8 mouse cellular contexts compared by ENCODE assay signal in the genomic region with DNA sequence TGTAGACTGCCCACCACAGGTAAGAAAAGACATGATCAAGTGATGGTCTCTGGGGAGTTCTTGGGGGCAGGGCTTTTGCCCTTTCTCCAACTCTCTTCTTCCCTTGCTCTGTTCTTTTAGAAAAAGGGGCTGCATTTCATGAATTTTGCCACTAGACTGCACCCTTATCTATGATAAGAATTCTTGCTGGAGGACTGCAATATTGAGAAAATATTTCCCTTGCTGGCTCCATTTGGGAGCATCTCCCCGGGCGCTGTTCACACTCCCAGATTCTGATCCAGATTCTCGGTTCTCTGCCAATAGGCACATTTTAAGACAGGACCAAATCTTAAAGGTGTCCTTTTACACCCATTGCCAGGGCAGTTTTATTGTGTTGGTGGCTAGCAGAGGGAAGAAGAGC. TPM values are rescaled to one million over a fixed set of nuclear protein-coding genes. Genes with fewer than 3 reads are reported as not detected.
DNase-seq lines count a peak whose midpoint lies in the region; ATAC-seq and TF ChIP-seq lines count a peak whose summit lies in the region.

No protein-coding gene starts in this region.

- peak overlapping the region; percentile 95; the same call in 1 of the 2 replicates for H3K4me2 ChIP-seq in heart, embryonic 15.5 days
- no peak overlapping the region; the same call in 1 of the 2 replicates for H3K4me2 ChIP-seq in midbrain, embryonic 16.5 days (ENCODE audit: low read length)
- H3K4me2 ChIP-seq in embryonic facial prominence, embryonic 13.5 days = peak overlapping the region; percentile 85
- H3K4me2 ChIP-seq in stomach, postnatal 0 days (replicated peaks; ENCODE audit: low read depth) = no peak overlapping the region

- no peak overlapping the region for H3K4me3 ChIP-seq in heart, embryonic 15.5 days
- H3K4me3 ChIP-seq in midbrain, embryonic 10.5 days = no peak overlapping the region
- no peak overlapping the region for H3K4me3 ChIP-seq in midbrain, embryonic 16.5 days (ENCODE audit: low read depth, low read length)
- 0 out of 2 replicates have a peak overlapping the region, but pooled peaks have one; percentile 73 for H3K4me3 ChIP-seq in embryonic facial prominence, embryonic 13.5 days
- H3K4me3 ChIP-seq in stomach, postnatal 0 days (ENCODE audit: low read depth, low read length) = no peak overlapping the region

- no peak for TF ChIP-seq EP300 in stomach, postnatal 0 days (optimal IDR thresholded peaks at IDR 0.05)

- 0 out of 2 replicates have a peak, but pooled peaks cover 5% of the 10 kb centered on the region for H3K27me3 ChIP-seq in heart, embryonic 15.5 days
- peaks cover 67% of the 10 kb centered on the region for H3K27me3 ChIP-seq in midbrain, embryonic 10.5 days (ENCODE audit: low read depth, poor library complexity, severe bottlenecking)
- 0 out of 2 replicates have a peak, but pooled peaks cover 4% of the 10 kb centered on the region for H3K27me3 ChIP-seq in midbrain, embryonic 16.5 days (ENCODE audit: control insufficient read depth, insufficient read depth, low read depth, low read length)
- H3K27me3 ChIP-seq in embryonic facial prominence, embryonic 13.5 days = peaks cover 24% of the 10 kb centered on the region
- no peaks in the 10 kb centered on the region for H3K27me3 ChIP-seq in stomach, postnatal 0 days (ENCODE audit: control insufficient read depth, insufficient read depth, low read length)

- TF ChIP-seq CTCF in stomach, postnatal 0 days (IDR thresholded peaks at IDR 0.05; ENCODE audit: low read depth) = peak; percentile 73

- WGBS in heart, embryonic 15.5 days = 49% methylated on average over 3 of the region's 3 CpGs
- WGBS in midbrain, embryonic 10.5 days = 70% methylated on average over 3 of the region's 3 CpGs
- WGBS in midbrain, embryonic 16.5 days = 46% methylated on average over 3 of the region's 3 CpGs
- 25% methylated on average over 3 of the region's 3 CpGs for WGBS in embryonic facial prominence, embryonic 13.5 days
- WGBS in stomach, postnatal 0 days = 30% methylated on average over 3 of the region's 3 CpGs

- no peaks in the 10 kb centered on the region for H3K9me3 ChIP-seq in heart, embryonic 15.5 days (replicated peaks)
- H3K9me3 ChIP-seq in midbrain, embryonic 10.5 days (replicated peaks) = no peaks in the 10 kb centered on the region
- no peaks in the 10 kb centered on the region for H3K9me3 ChIP-seq in midbrain, embryonic 16.5 days (replicated peaks; ENCODE audit: control insufficient read depth, low read length, poor library complexity, severe bottlenecking)
- H3K9me3 ChIP-seq in embryonic facial prominence, embryonic 13.5 days = no peaks in the 10 kb centered on the region
- H3K9me3 ChIP-seq in stomach, postnatal 0 days (ENCODE audit: control insufficient read depth, low read length) = no peaks in the 10 kb centered on the region

- peaks cover 53% of the 10 kb centered on the region for H3K4me1 ChIP-seq in heart, embryonic 15.5 days (replicated peaks)
- peaks cover 67% of the 10 kb centered on the region for H3K4me1 ChIP-seq in midbrain, embryonic 10.5 days
- peaks cover 31% of the 10 kb centered on the region for H3K4me1 ChIP-seq in midbrain, embryonic 16.5 days (ENCODE audit: control insufficient read depth, insufficient read depth, low read length)
- H3K4me1 ChIP-seq in embryonic facial prominence, embryonic 13.5 days = peaks cover 59% of the 10 kb centered on the region
- no peaks in the 10 kb centered on the region for H3K4me1 ChIP-seq in stomach, postnatal 0 days (replicated peaks; ENCODE audit: control insufficient read depth, insufficient read depth)

- no peak for ATAC-seq in heart, embryonic 15.5 days (replicated peaks; ENCODE audit: insufficient number of reproducible peaks, insufficient read depth, low FRiP score, low read depth)
- ATAC-seq in midbrain, embryonic 16.5 days = no peak
- no peak for ATAC-seq in embryonic facial prominence, embryonic 13.5 days (ENCODE audit: insufficient number of reproducible peaks, insufficient read depth, low FRiP score, low TSS enrichment, low read depth)
- ATAC-seq in stomach, postnatal 0 days (ENCODE audit: low FRiP score, low TSS enrichment) = no peak

- H3K27ac ChIP-seq in heart, embryonic 15.5 days = no peak overlapping the region
- 0 out of 2 replicates have a peak overlapping the region, but pooled peaks have one; percentile 33 for H3K27ac ChIP-seq in midbrain, embryonic 10.5 days (replicated peaks)
- no peak overlapping the region for H3K27ac ChIP-seq in midbrain, embryonic 16.5 days (ENCODE audit: low read length)
- H3K27ac ChIP-seq in embryonic facial prominence, embryonic 13.5 days = no peak overlapping the region
- no peak overlapping the region for H3K27ac ChIP-seq in stomach, postnatal 0 days (replicated peaks)

- no peak for DNase-seq in heart, adult 9 months (ENCODE audit: low spot score in 2 of 2)
- DNase-seq in midbrain, embryonic 10.5 days (ENCODE audit: low spot score) = peak; percentile 13
- DNase-seq in stomach, postnatal 0 days (ENCODE audit: low spot score) = no peak
- no peak for DNase-seq in left cerebral cortex, adult 8-10 months (ENCODE audit: low spot score in 2 of 2)
- DNase-seq in yolk sac, embryonic 10.5 days (ENCODE audit: low spot score) = no peak

- no peaks in the 10 kb centered on the region for H3K36me3 ChIP-seq in heart, embryonic 15.5 days
- H3K36me3 ChIP-seq in midbrain, embryonic 10.5 days = no peaks in the 10 kb centered on the region
- H3K36me3 ChIP-seq in midbrain, embryonic 16.5 days (ENCODE audit: control insufficient read depth, insufficient read depth, low read length) = no peaks in the 10 kb centered on the region
- H3K36me3 ChIP-seq in embryonic facial prominence, embryonic 13.5 days = no peaks in the 10 kb centered on the region
- no peaks in the 10 kb centered on the region for H3K36me3 ChIP-seq in stomach, postnatal 0 days (ENCODE audit: control insufficient read depth, insufficient read depth, low read length)

- H3K9ac ChIP-seq in heart, embryonic 15.5 days = no peak overlapping the region
- no peak overlapping the region for H3K9ac ChIP-seq in midbrain, embryonic 16.5 days (ENCODE audit: low read depth, low read length)
- no peak overlapping the region for H3K9ac ChIP-seq in embryonic facial prominence, embryonic 13.5 days
- H3K9ac ChIP-seq in stomach, postnatal 0 days (ENCODE audit: low read length) = no peak overlapping the region

RNA-seq across cellular contexts. Expression of a gene that starts 1.4 kb away (rescaled TPM):
- polyA plus RNA-seq in heart, embryonic 15.5 days (2015; fragmentation: Nextera tagmentation; extraction: Ambion mirVana) = 79.0 and 101 TPM in 2 replicates
- 48.2 and 49.9 TPM in 2 replicates for polyA plus RNA-seq in midbrain, embryonic 10.5 days (2016; fragmentation: Nextera tagmentation; extraction: Ambion mirVana)
- 42.6 and 42.8 TPM in 2 replicates for polyA plus RNA-seq in midbrain, embryonic 16.5 days (2015; fragmentation: Nextera tagmentation; extraction: Ambion mirVana)
- 141 and 165 TPM in 2 replicates for polyA plus RNA-seq in embryonic facial prominence, embryonic 13.5 days (2015; fragmentation: Nextera tagmentation; extraction: Ambion mirVana)
- 37.8 and 44.2 TPM in 2 replicates for polyA plus RNA-seq in stomach, postnatal 0 days (2015; fragmentation: Nextera tagmentation; extraction: Ambion mirVana)
- total RNA-seq in left cerebral cortex, adult 8-10 months (2022) = 10 to 100 TPM; 65.8 to 95.2 (median 82.5) TPM

RNA-seq across cellular contexts. Expression of a gene that starts 51.8 kb away (rescaled TPM):
- 44.4 and 85.9 TPM in 2 replicates for polyA plus RNA-seq in heart, embryonic 15.5 days (2015; fragmentation: Nextera tagmentation; extraction: Ambion mirVana)
- polyA plus RNA-seq in midbrain, embryonic 10.5 days (2016; fragmentation: Nextera tagmentation; extraction: Ambion mirVana) = 585 and 600 TPM in 2 replicates
- polyA plus RNA-seq in midbrain, embryonic 16.5 days (2015; fragmentation: Nextera tagmentation; extraction: Ambion mirVana) = 244 and 262 TPM in 2 replicates
- polyA plus RNA-seq in embryonic facial prominence, embryonic 13.5 days (2015; fragmentation: Nextera tagmentation; extraction: Ambion mirVana) = 469 and 555 TPM in 2 replicates
- polyA plus RNA-seq in stomach, postnatal 0 days (2015; fragmentation: Nextera tagmentation; extraction: Ambion mirVana) = 304 and 499 TPM in 2 replicates
- total RNA-seq in left cerebral cortex, adult 8-10 months (2022) = 10 to 100 TPM; 49.5 to 63.9 (median 56.1) TPM

Comparison
In these comparisons a context has a peak if more than half of its experiments do, and no peak if none do; other contexts are left out.
1. H3K4me2 ChIP-seq: peak in heart, embryonic 15.5 days (single experiment) and embryonic facial prominence, embryonic 13.5 days (single experiment); none in midbrain, embryonic 16.5 days (single experiment) and stomach, postnatal 0 days (single experiment).